Mouse (Mus musculus) small intestine, adult 2 months (tissue): ENCODE results near the gene Fau.

Experiments used
- CTCF ChIP-seq: fragments of 200-500 bp; IDR thresholded peaks from 2 replicates; pipeline ENCODE4 v1.5.1; 2012; ENCODE audit warnings: low read depth, mild to moderate bottlenecking, control low read depth, inconsistent platforms, low read length, moderate library complexity, mixed read lengths; ENCODE audit not compliant: insufficient replicate concordance, insufficient read length; ENCODE audit errors: extremely low read depth
- POLR2A ChIP-seq: fragments of 200-500 bp; IDR thresholded peaks from 2 replicates; pipeline ENCODE4 v1.6.1; 2012; ENCODE audit warnings: low read depth, mild to moderate bottlenecking, control low read depth, inconsistent platforms, low read length, moderate library complexity

DNA sequence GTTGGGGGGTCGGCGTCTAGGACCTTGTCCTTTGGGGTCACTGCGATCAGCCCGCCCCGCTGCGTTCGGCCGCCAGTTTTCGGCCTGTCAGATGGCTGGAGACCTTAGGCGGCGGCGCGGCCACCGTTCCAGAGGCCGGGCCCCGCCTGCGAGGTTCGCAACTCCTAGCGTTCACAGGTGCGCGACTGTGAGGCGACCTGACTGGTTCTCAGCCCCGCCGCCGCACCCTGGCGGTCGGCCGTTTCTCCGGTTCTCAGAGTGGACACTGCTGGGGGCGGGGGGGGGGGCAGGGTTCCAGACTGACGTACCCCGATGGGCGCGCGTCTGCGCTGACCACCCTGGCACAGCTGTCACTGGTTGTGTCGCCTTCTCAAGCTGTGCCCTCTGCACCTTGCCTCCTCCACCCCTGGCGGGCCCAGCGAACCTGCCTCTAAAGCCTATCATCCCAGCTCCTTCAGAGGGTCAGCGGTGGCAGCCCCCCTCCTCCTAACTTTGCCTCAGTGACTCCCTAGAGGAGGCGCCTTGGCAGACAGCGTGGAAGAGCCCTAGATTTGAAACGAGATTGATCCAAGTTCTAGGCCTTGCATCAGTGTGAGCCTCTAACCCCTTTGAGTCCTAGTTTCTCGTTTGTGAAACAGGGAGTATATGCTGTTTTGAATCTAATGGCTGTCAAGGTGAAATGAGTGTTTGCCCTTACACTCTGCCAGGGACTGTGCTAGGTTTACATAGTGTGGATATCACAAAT, 10.3 kb upstream of the Fau start:
- TF ChIP-seq CTCF (no peak), POLR2A (no peak)
